Mouse (Mus musculus) myocyte (in vitro differentiated cells): ENCODE data around the gene Hoxa2.

Source experiments
- CEBPB ChIP-seq: IDR thresholded peaks from 2 replicates; pipeline ENCODE4 v1.6.1; 2011; ENCODE audit warnings: mild to moderate bottlenecking, moderate library complexity; ENCODE audit not compliant: poor library complexity, insufficient read depth, severe bottlenecking
- E2F4 ChIP-seq: IDR thresholded peaks from one replicate; pipeline ENCODE4 v1.6.1; 2011; ENCODE audit warnings: mild to moderate bottlenecking, control low read depth, moderate library complexity; ENCODE audit not compliant: insufficient read depth
- MAX ChIP-seq: IDR thresholded peaks from one replicate; pipeline ENCODE4 v1.6.1; 2011; ENCODE audit warnings: low read depth, mild to moderate bottlenecking, control low read depth
- MYOD1 ChIP-seq, 3 experiments: IDR thresholded peaks; one replicate each; pipeline ENCODE4 v1.6.1; 2011; ENCODE audit warnings: control low read depth in 2 of 3, low read depth in 2 of 3, mild to moderate bottlenecking in 2 of 3, moderate library complexity in 1 of 3; ENCODE audit not compliant: insufficient read length in 2 of 3, control insufficient read depth in 1 of 3
- MYOG ChIP-seq, 3 experiments: IDR thresholded peaks; one replicate each; pipeline ENCODE4 v1.6.1; 2011; ENCODE audit warnings: control low read depth in 2 of 3, low read depth in 2 of 3, mild to moderate bottlenecking in 2 of 3; ENCODE audit not compliant: insufficient read length in 2 of 3, control insufficient read depth in 1 of 3, insufficient read depth in 1 of 3
- POLR2A ChIP-seq: IDR thresholded peaks from one replicate; pipeline ENCODE4 v1.6.1; 2011; ENCODE audit warnings: low read depth, mild to moderate bottlenecking, control low read depth, moderate library complexity; ENCODE audit not compliant: insufficient read length
- POLR2AphosphoS2 ChIP-seq: IDR thresholded peaks from one replicate; pipeline ENCODE4 v1.6.1; 2011; ENCODE audit warnings: low read depth, control low read depth; ENCODE audit not compliant: insufficient read length
- REST ChIP-seq: IDR thresholded peaks from one replicate; pipeline ENCODE4 v1.6.1; 2011; ENCODE audit warnings: mild to moderate bottlenecking, control low read depth, moderate library complexity; ENCODE audit not compliant: insufficient read depth, insufficient read length
- SRF ChIP-seq: IDR thresholded peaks from one replicate; pipeline ENCODE4 v1.6.1; 2011; ENCODE audit warnings: low read depth; ENCODE audit not compliant: control insufficient read depth, insufficient read length
- TCF12 ChIP-seq: IDR thresholded peaks from one replicate; pipeline ENCODE4 v1.6.1; 2011; ENCODE audit warnings: mild to moderate bottlenecking, control low read depth; ENCODE audit not compliant: poor library complexity, insufficient read depth, severe bottlenecking
- TCF3 ChIP-seq: IDR thresholded peaks from one replicate; pipeline ENCODE4 v1.6.1; 2011; ENCODE audit warnings: low read depth, control low read depth; ENCODE audit not compliant: insufficient read length
- USF1 ChIP-seq: IDR thresholded peaks from one replicate; pipeline ENCODE4 v1.6.1; 2011; ENCODE audit warnings: low read depth, mild to moderate bottlenecking, control low read depth, moderate library complexity

DNA sequence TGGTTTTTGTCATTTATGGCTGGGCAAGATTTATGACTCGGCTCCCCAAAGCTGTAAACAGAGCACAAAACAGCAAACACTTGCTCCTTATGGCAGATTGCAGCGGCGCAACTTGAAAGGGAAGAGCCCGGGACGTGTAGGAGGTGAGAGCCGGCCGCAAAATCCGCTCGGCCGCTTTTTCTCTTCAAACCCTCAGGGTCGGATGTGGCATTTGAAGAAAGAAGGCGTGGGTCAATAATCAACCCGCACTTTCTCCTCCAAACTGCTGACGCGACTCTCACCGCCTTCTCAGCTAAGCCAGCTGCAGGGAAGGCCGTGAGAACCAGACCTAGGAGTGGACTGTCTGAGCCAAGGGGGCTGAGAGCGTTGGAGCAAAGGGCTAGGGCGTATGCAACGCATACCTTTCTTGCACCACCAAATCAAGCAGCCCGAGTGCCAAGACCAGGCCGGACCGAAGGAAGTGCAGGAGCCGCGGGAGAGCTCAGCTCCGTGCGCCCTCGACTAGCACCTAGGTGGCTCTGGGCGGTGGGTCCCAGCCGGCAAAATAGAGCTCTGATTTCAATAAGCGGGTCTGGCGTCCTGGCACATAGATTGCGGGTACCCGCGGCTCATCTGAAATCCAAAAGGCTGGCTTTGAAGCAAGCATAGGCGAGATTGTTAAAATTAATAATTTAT, 12.6 kb upstream of the Hoxa2 start, which contains the start of gene 5730596B20Rik:
- TF ChIP-seq POLR2A (no peak), E2F4 (no peak), POLR2AphosphoS2 (no peak), USF1 (no peak), MAX (no peak), MYOD1 (IDR thresholded peaks at IDR 0.05; ENCODE audit: control insufficient read depth in 1 of 3, insufficient read length in 2 of 3, low read depth in 2 of 3) (no peak), TCF12 (no peak), CEBPB (no peak), MYOG (IDR thresholded peaks at IDR 0.05; ENCODE audit: control insufficient read depth in 1 of 3, insufficient read depth in 1 of 3, insufficient read length in 2 of 3, low read depth in 2 of 3) (no peak), REST (no peak), TCF3 (no peak), SRF (no peak)
